In genomic region chr12:40244926-40245325, GRCm38 (mm10) we compare ENCODE assay signal across 37 mouse cellular contexts. TPM values are rescaled to one million over a fixed set of nuclear protein-coding genes. Genes with fewer than 3 reads are reported as not detected.
"Had no signal": no experiment of that assay in that cellular context is flagged by ENCODE, and none has a peak within 500 bp of the region (broad histone marks: within the 10 kb centered on the region; RNA-seq: fewer than 3 reads in every experiment).

No protein-coding gene starts in this region.

- DNase-seq: heart, postnatal 10 days; heart, postnatal 14 days; heart, postnatal 36 days; heart, postnatal 4 days; kidney, adult 11 months; kidney, adult 18-20 months; kidney, adult 2 months; kidney, adult 8-10 months; kidney, adult 9 months; kidney, postnatal 10 days; kidney, postnatal 14 days; kidney, postnatal 25 days; kidney, postnatal 36 days; kidney, postnatal 4 days; layer of hippocampus, adult 9-11 months; layer of hippocampus, postnatal 36 days had no signal

- H3K9ac ChIP-seq: heart, embryonic 12.5 days; heart, embryonic 13.5 days; heart, embryonic 15.5 days; hindbrain, embryonic 12.5 days; hindbrain, embryonic 13.5 days; hindbrain, embryonic 14.5 days; hindbrain, embryonic 15.5 days; intestine, embryonic 15.5 days; kidney, embryonic 15.5 days had no signal

- H3K36me3 ChIP-seq: heart, embryonic 12.5 days; heart, embryonic 13.5 days; heart, embryonic 15.5 days; hindbrain, embryonic 10.5 days; hindbrain, embryonic 12.5 days; hindbrain, embryonic 13.5 days; hindbrain, embryonic 15.5 days; intestine, embryonic 15.5 days; kidney, embryonic 15.5 days had no signal

- H3K9me3 ChIP-seq: heart, embryonic 12.5 days; heart, embryonic 13.5 days; heart, embryonic 15.5 days; hindbrain, embryonic 10.5 days; hindbrain, embryonic 12.5 days; hindbrain, embryonic 13.5 days; hindbrain, embryonic 15.5 days; intestine, embryonic 15.5 days; kidney, embryonic 15.5 days had no signal

- H3K27ac ChIP-seq: heart, embryonic 13.5 days; heart, embryonic 15.5 days; hindbrain, embryonic 10.5 days; hindbrain, embryonic 12.5 days; hindbrain, embryonic 13.5 days; hindbrain, embryonic 14.5 days; hindbrain, embryonic 15.5 days; hindbrain, postnatal 0 days; intestine, embryonic 15.5 days; kidney, embryonic 15.5 days; kidney, postnatal 0 days had no signal

- H3K27me3 ChIP-seq: heart, embryonic 12.5 days; heart, embryonic 13.5 days; heart, embryonic 15.5 days; hindbrain, embryonic 12.5 days; hindbrain, embryonic 13.5 days; hindbrain, embryonic 15.5 days; intestine, embryonic 15.5 days; kidney, embryonic 15.5 days had no signal

- H3K4me3 ChIP-seq: heart, embryonic 12.5 days; heart, embryonic 13.5 days; heart, embryonic 15.5 days; hindbrain, embryonic 10.5 days; hindbrain, embryonic 12.5 days; hindbrain, embryonic 13.5 days; hindbrain, embryonic 15.5 days; intestine, embryonic 15.5 days; kidney, embryonic 15.5 days; layer of hippocampus, adult 2 months had no signal

- ATAC-seq: hindbrain, embryonic 16.5 days; hindbrain, postnatal 0 days; inflammation-experienced regulatory T-cells, adult 6 months; intestine, embryonic 15.5 days; intestine, embryonic 16.5 days; intestine, postnatal 0 days had no signal

- H3K4me2 ChIP-seq: heart, embryonic 11.5 days; heart, embryonic 12.5 days; heart, embryonic 13.5 days; heart, embryonic 15.5 days; hindbrain, embryonic 12.5 days; hindbrain, embryonic 13.5 days; hindbrain, embryonic 14.5 days; hindbrain, embryonic 15.5 days; intestine, embryonic 15.5 days; kidney, embryonic 15.5 days had no signal

RNA-seq across cellular contexts. Expression of gene Lsmem1, which starts 45.6 kb away (rescaled TPM):
- polyA plus RNA-seq: hindbrain, embryonic 10.5 days; hindbrain, embryonic 12.5 days; hindbrain, embryonic 14.5 days; hindbrain, embryonic 16.5 days; intestine, embryonic 14.5 days; intestine, embryonic 15.5 days; intestine, embryonic 16.5 days; intestine, postnatal 0 days; kidney, embryonic 14.5 days; large intestine, adult 2 months had no signal
